ENCODE assay signal across 16 mouse cellular contexts in genomic region chr2:173232766-173233099, GRCm38 (mm10). TPM values are rescaled to one million over a fixed set of nuclear protein-coding genes. Genes with fewer than 3 reads are reported as not detected.
DNase-seq lines count a peak whose midpoint lies in the region; ATAC-seq and TF ChIP-seq lines count a peak whose summit lies in the region.
"Had no signal": no experiment of that assay in that cellular context is flagged by ENCODE, and none has a peak within 500 bp of the region (broad histone marks: within the 10 kb centered on the region; RNA-seq: fewer than 3 reads in every experiment).

No protein-coding gene starts in this region.

- no peak overlapping the region for H3K4me2 ChIP-seq in heart, embryonic 11.5 days
- H3K4me2 ChIP-seq in midbrain, postnatal 0 days (ENCODE audit: low read depth, low read length, poor library complexity, severe bottlenecking) = no peak overlapping the region
- no peak overlapping the region for H3K4me2 ChIP-seq in midbrain, embryonic 14.5 days (ENCODE audit: low read length)
- H3K4me2 ChIP-seq in stomach, embryonic 15.5 days = no peak overlapping the region
- no peak overlapping the region for H3K4me2 ChIP-seq in forebrain, embryonic 13.5 days
- H3K4me2 ChIP-seq: embryonic facial prominence, embryonic 12.5 days; limb, embryonic 12.5 days had no signal

- H3K4me3 ChIP-seq in heart, embryonic 11.5 days (ENCODE audit: low read depth, low read length) = no peak overlapping the region
- H3K4me3 ChIP-seq in midbrain, postnatal 0 days (ENCODE audit: low read depth, low read length) = no peak overlapping the region
- no peak overlapping the region for H3K4me3 ChIP-seq in midbrain, embryonic 14.5 days (replicated peaks; ENCODE audit: low read depth, low read length)
- H3K4me3 ChIP-seq in stomach, embryonic 15.5 days (replicated peaks) = no peak overlapping the region
- H3K4me3 ChIP-seq in forebrain, embryonic 13.5 days = no peak overlapping the region
- H3K4me3 ChIP-seq: embryonic facial prominence, embryonic 12.5 days; forebrain, embryonic 10.5 days; limb, embryonic 12.5 days; megakaryocyte, embryonic 14.5 days had no signal

- peak; percentile 46 for TF ChIP-seq CTCF in midbrain, postnatal 0 days (IDR thresholded peaks at IDR 0.05)

- H3K9me3 ChIP-seq in heart, embryonic 11.5 days (replicated peaks; ENCODE audit: control insufficient read depth, low read length) = no peaks in the 10 kb centered on the region
- H3K9me3 ChIP-seq in midbrain, postnatal 0 days (ENCODE audit: low read length) = no peaks in the 10 kb centered on the region
- no peaks in the 10 kb centered on the region for H3K9me3 ChIP-seq in midbrain, embryonic 14.5 days (ENCODE audit: control insufficient read depth, low read length)
- H3K9me3 ChIP-seq in stomach, embryonic 15.5 days = no peaks in the 10 kb centered on the region
- no peaks in the 10 kb centered on the region for H3K9me3 ChIP-seq in forebrain, embryonic 13.5 days (replicated peaks)
- H3K9me3 ChIP-seq: embryonic facial prominence, embryonic 12.5 days; forebrain, embryonic 10.5 days; limb, embryonic 12.5 days; megakaryocyte, embryonic 14.5 days had no signal

- WGBS in heart, embryonic 11.5 days (ENCODE audit: insufficient replicate concordance) = 84% methylated on average over 8 of the region's 8 CpGs
- WGBS in midbrain, postnatal 0 days = 87% methylated on average over 8 of the region's 8 CpGs
- WGBS in midbrain, embryonic 14.5 days = 76% methylated on average over 8 of the region's 8 CpGs
- WGBS in stomach, embryonic 15.5 days = 88% methylated on average over 8 of the region's 8 CpGs
- 76% methylated on average over 8 of the region's 8 CpGs for WGBS in forebrain, embryonic 13.5 days

- ATAC-seq in heart, embryonic 11.5 days (replicated peaks; ENCODE audit: insufficient number of reproducible peaks, low FRiP score, low TSS enrichment) = no peak
- no peak for ATAC-seq in midbrain, postnatal 0 days (ENCODE audit: low FRiP score)
- ATAC-seq in midbrain, embryonic 14.5 days (ENCODE audit: low FRiP score, low TSS enrichment) = no peak
- no peak for ATAC-seq in stomach, embryonic 15.5 days (ENCODE audit: insufficient read depth, low FRiP score, low read depth)
- no peak for ATAC-seq in forebrain, embryonic 13.5 days
- ATAC-seq: hindbrain, embryonic 16.5 days had no signal

- H3K9ac ChIP-seq in heart, embryonic 11.5 days (ENCODE audit: low read depth, low read length) = no peak overlapping the region
- H3K9ac ChIP-seq in midbrain, postnatal 0 days (replicated peaks; ENCODE audit: low read length, poor library complexity, severe bottlenecking) = no peak overlapping the region
- no peak overlapping the region for H3K9ac ChIP-seq in midbrain, embryonic 14.5 days (replicated peaks; ENCODE audit: low read length)
- H3K9ac ChIP-seq in stomach, embryonic 15.5 days = no peak overlapping the region
- H3K9ac ChIP-seq in forebrain, embryonic 13.5 days = no peak overlapping the region
- H3K9ac ChIP-seq: embryonic facial prominence, embryonic 12.5 days; limb, embryonic 12.5 days had no signal

- DNase-seq in heart, postnatal 4 days = peak; percentile 33
- DNase-seq in midbrain, postnatal 0 days (ENCODE audit: low spot score) = no peak
- no peak for DNase-seq in midbrain, embryonic 14.5 days
- DNase-seq in R1 (ENCODE audit: low read depth, low spot score) = peak; percentile 76
- DNase-seq: cerebellum, adult 8-10 months had no signal

- no peaks in the 10 kb centered on the region for H3K27me3 ChIP-seq in heart, embryonic 11.5 days (ENCODE audit: control insufficient read depth, insufficient read depth, low read length)
- H3K27me3 ChIP-seq in midbrain, postnatal 0 days (ENCODE audit: insufficient read depth, low read length) = no peaks in the 10 kb centered on the region
- no peaks in the 10 kb centered on the region for H3K27me3 ChIP-seq in midbrain, embryonic 14.5 days (ENCODE audit: control insufficient read depth, insufficient read depth, low read length)
- H3K27me3 ChIP-seq in stomach, embryonic 15.5 days (replicated peaks) = no peaks in the 10 kb centered on the region
- no peaks in the 10 kb centered on the region for H3K27me3 ChIP-seq in forebrain, embryonic 13.5 days
- H3K27me3 ChIP-seq: embryonic facial prominence, embryonic 12.5 days; limb, embryonic 12.5 days had no signal

- H3K27ac ChIP-seq in heart, embryonic 11.5 days (ENCODE audit: low read depth, low read length) = no peak overlapping the region
- H3K27ac ChIP-seq in midbrain, postnatal 0 days (ENCODE audit: low read depth, low read length) = no peak overlapping the region
- H3K27ac ChIP-seq in midbrain, embryonic 14.5 days (replicated peaks; ENCODE audit: low read depth, low read length) = no peak overlapping the region
- H3K27ac ChIP-seq in stomach, embryonic 15.5 days = 0 out of 2 replicates have a peak overlapping the region, but pooled peaks have one; percentile 33
- H3K27ac ChIP-seq in forebrain, embryonic 13.5 days = no peak overlapping the region
- H3K27ac ChIP-seq: embryonic facial prominence, embryonic 12.5 days; forebrain, embryonic 10.5 days; limb, embryonic 12.5 days had no signal

- peaks cover 36% of the 10 kb centered on the region for H3K4me1 ChIP-seq in heart, embryonic 11.5 days (ENCODE audit: control insufficient read depth, insufficient read depth, low read length)
- peaks cover 2% of the 10 kb centered on the region; the same call in 1 of the 2 replicates for H3K4me1 ChIP-seq in midbrain, postnatal 0 days (ENCODE audit: insufficient read depth, low read length)
- peaks cover 25% of the 10 kb centered on the region for H3K4me1 ChIP-seq in midbrain, embryonic 14.5 days (ENCODE audit: control insufficient read depth, insufficient read depth, low read length)
- H3K4me1 ChIP-seq in stomach, embryonic 15.5 days = peaks cover 60% of the 10 kb centered on the region
- H3K4me1 ChIP-seq in forebrain, embryonic 13.5 days = peaks cover 41% of the 10 kb centered on the region

- H3K36me3 ChIP-seq in heart, embryonic 11.5 days (ENCODE audit: control insufficient read depth, insufficient read depth, low read length) = peaks cover 8% of the 10 kb centered on the region
- peaks cover 19% of the 10 kb centered on the region for H3K36me3 ChIP-seq in midbrain, postnatal 0 days (ENCODE audit: insufficient read depth, low read length)
- peaks cover 35% of the 10 kb centered on the region for H3K36me3 ChIP-seq in midbrain, embryonic 14.5 days (ENCODE audit: control insufficient read depth, insufficient read depth, low read length)
- H3K36me3 ChIP-seq in stomach, embryonic 15.5 days = peaks cover 22% of the 10 kb centered on the region
- H3K36me3 ChIP-seq in forebrain, embryonic 13.5 days (ENCODE audit: poor library complexity, severe bottlenecking) = peaks cover 54% of the 10 kb centered on the region

RNA-seq across cellular contexts. Expression of gene Zbp1, which starts 14.0 kb away (rescaled TPM):
- under 1 TPM in 1 of 2 experiments, not detected in 1; 0.14 TPM for total RNA-seq in heart, postnatal 4 days (2021)
- not detected in 2 replicates for polyA plus RNA-seq in heart, embryonic 11.5 days (2014; fragmentation: Nextera tagmentation; extraction: Ambion mirVana)
- not detected in 2 replicates for total RNA-seq in midbrain, postnatal 0 days (2014; rRNA removed)
- 0.38 and 0.57 TPM in 2 replicates for polyA plus RNA-seq in midbrain, postnatal 0 days (2015; fragmentation: Nextera tagmentation; extraction: Ambion mirVana)
- polyA plus RNA-seq in midbrain, embryonic 14.5 days (2014; fragmentation: Nextera tagmentation; extraction: Ambion mirVana) = 1.7 TPM in 1 of 2 replicates, not detected in the other
- polyA plus RNA-seq in stomach, embryonic 15.5 days (2015; fragmentation: Nextera tagmentation; extraction: Ambion mirVana) = 0.93 and 1.3 TPM in 2 replicates
- polyA plus RNA-seq in forebrain, embryonic 13.5 days (2015; fragmentation: Nextera tagmentation; extraction: Ambion mirVana) = not detected in 2 replicates
- total RNA-seq: layer of hippocampus, postnatal 14 days had no signal
- polyA plus RNA-seq: embryonic facial prominence, embryonic 12.5 days; forebrain, embryonic 10.5 days; heart, embryonic 14.5 days; hindbrain, embryonic 16.5 days; kidney, embryonic 14.5 days; limb, embryonic 12.5 days had no signal

RNA-seq across cellular contexts. Expression of gene Pmepa1, which starts 43.6 kb away (rescaled TPM):
- total RNA-seq in heart, postnatal 4 days (2021) = 10 to 100 TPM; 53.5 to 57.3 TPM
- 3.8 and 4.7 TPM in 2 replicates for polyA plus RNA-seq in heart, embryonic 11.5 days (2014; fragmentation: Nextera tagmentation; extraction: Ambion mirVana)
- 6.5 and 12.8 TPM in 2 replicates for total RNA-seq in midbrain, postnatal 0 days (2014; rRNA removed)
- polyA plus RNA-seq in midbrain, postnatal 0 days (2015; fragmentation: Nextera tagmentation; extraction: Ambion mirVana) = 2.3 TPM in 2 replicates
- 5.7 and 6.4 TPM in 2 replicates for polyA plus RNA-seq in midbrain, embryonic 14.5 days (2014; fragmentation: Nextera tagmentation; extraction: Ambion mirVana)
- polyA plus RNA-seq in stomach, embryonic 15.5 days (2015; fragmentation: Nextera tagmentation; extraction: Ambion mirVana) = 7.3 and 7.5 TPM in 2 replicates
- polyA plus RNA-seq in forebrain, embryonic 13.5 days (2015; fragmentation: Nextera tagmentation; extraction: Ambion mirVana) = 4.6 and 5.3 TPM in 2 replicates

Comparison
In these comparisons a context has a peak if more than half of its experiments do, and no peak if none do; other contexts are left out.
1. DNase-seq: peak in heart, postnatal 4 days (single experiment) and R1 (single experiment); none in midbrain, postnatal 0 days (single experiment) and midbrain, embryonic 14.5 days (single experiment).